Mouse (Mus musculus) forelimb bud, embryonic 11.5 days (tissue): ENCODE results near the gene Atp5l.

Source experiments
- DNase-seq: peaks from one replicate; pipeline ENCODE4 v3.0.0-alpha.2; 2012; ENCODE audit warnings: low read depth, low spot score

Gene Atp5l

DNA sequence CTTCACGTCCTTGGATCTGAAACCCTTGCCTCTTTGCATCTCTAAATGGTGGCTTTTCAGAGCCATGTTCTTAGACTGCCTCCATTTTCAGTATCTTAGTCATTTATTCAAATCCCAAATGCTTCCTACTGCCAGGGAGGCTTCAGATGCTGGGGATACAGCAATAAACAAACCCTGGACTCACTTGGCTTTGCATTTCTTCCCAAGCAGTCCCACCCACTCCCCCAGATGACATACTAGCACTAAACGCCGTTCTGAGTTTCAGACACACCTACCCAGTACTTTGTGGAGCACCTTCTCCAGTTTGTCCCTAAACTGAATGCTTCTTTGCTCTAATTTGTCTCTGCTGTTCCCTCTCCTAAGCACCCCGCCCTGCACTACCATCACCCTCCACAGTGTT lies 23.5 kb downstream of the Atp5l start:
- no peak for DNase-seq

- DNase-seq = no peak
Measured at GRCm38 (mm10) chr9:44892664-44893063, 27.9 kb downstream of the Atp5l start.

- DNase-seq = no peak
Measured at GRCm38 (mm10) chr9:44891210-44891609, 29.3 kb downstream of the Atp5l start.

- no peak for DNase-seq
Measured at GRCm38 (mm10) chr9:44890122-44890521, 30.4 kb downstream of the Atp5l start.

- no peak for DNase-seq
Measured at GRCm38 (mm10) chr9:44888114-44888624, 32.4 kb downstream of the Atp5l start.

DNA sequence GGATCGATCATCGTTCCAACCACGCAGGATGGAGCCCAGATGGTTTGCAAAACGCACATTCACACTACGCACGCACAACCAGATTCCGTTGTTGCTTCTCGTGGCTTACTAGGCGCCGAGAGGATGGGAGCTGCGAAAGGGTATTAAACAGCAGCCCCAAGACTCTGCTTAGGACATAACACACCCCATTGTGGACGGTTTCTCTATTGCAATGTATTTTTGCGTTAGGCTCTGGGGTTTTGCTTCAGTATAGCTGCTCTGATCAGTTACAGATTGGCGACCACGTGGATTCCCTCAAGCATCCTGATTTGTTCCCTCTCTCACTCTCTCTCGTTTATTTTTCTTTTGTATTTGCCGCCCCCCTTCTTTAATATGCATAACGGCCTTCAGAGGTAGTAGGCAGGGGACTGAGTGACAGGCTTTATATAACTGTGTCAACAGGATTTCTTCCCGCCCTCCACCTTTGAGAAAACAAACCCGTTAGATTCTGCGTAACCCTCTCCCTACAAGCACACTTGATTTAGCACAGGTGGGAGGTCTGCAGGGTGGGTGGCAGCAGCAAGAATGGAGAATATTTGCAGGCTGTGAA lies 37.5 kb downstream of the Atp5l start:
- DNase-seq = peak; percentile 53

GRCm38 (mm10) chr9:44882436-44882980 lies 38.0 kb downstream of the Atp5l start:
- peak; percentile 81 for DNase-seq

- DNase-seq = peak; percentile 81
Measured at GRCm38 (mm10) chr9:44881941-44882435, 38.6 kb downstream of the Atp5l start.

DNA sequence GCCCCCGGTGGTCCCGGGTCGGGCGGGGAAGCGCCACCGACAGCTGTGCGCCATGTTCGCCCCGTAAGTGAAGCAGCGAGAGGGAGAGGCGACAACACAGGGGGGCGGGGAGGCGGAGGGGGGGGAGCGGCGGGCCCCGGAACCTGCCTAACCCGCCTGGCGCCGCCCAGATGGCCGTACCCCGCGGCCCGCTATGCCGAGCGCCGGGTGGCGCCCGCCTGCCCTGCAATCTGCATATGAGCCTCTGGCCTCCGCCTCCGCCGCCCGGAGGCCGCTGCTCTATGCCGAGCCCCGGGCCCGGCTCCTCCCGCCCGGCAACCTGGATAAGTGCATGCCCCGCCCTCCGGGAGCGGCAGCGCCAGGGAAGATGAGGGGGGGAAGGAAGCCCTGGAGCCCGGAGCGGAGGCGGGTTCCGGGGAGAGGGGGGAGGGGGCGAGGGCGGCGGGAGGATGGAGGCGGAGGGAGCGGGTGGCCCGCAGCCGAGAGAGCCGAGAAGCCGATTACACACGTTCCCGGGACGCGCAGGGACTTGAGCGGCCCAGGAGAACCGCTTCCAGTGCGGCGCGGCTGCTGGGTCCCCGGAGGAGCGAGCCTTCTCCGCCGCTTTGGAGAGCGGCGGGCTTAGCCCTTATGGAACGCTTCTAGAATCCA lies 39.2 kb downstream of the Atp5l start, which contains the start of gene Kmt2a:
Kmt2a (minus strand) TSS at position 76 of the 651 bp plus-strand sequence.
- peak; percentile 98 for DNase-seq

DNA sequence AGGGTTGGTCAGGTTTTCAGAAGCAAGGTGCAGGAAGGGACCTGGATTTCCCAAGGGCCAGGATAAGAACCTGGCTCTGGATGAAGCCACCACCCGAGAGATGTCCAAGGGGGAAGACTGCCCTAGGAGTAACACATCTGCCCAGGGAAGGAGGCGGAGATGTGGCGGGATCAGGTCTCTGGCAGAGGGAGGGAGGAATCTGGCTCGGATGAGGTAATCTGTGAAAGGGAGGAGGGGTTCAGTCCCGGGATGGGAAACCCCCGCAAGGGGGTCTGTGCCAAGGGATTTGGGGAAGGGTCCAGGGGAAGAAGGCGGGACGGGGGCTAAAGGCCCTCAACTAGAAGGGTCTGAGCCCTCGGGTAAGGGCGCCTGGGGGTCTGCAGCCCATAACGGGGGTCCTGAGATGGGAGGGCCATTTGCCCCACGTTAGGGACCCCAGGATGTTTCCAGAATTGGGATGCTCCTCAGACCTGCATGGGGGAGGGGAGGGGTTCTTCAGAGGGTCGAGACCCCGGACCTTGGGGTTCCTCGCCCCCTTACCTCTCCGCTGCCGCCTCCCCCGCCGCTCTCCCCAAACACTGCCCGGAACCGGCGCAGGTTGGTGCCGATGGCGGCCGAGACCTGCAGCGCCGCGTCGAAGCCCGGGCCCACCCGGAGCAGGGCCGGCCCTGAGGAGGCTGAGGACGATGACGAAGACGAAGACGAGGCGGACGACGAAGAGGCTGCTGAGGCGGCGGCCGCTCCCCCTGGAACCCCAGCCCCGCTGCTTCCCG lies 40.0 kb downstream of the Atp5l start:
- DNase-seq = no peak

DNA sequence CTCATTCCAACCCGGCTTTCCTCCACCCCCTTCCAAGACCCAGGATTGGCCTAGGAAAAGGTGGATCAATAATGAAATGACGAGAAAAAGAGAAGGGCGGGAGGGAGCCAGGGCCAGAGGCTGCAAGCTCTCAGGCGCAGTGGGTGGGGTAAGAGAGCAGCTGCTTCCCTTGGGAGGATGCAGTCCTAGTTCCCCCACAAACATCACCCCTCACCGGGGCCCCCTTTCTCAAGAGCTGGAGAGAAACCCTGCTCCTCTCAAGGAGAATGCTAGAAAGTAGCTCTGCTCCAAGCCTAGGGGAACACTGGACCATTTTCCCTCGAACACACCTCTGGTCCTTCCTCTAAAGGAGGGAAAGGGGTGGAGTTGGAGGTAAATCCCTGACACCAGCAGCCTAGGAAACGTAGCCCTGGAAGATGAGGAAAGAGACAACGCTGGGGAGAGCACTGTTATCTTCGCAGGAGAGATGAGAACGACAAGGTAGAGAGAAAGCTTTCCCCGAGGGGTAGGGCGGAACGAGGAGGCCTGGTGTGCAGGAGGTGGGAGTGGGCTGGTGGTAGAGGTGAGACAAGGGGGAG lies 40.8 kb downstream of the Atp5l start:
- DNase-seq = no peak

- DNase-seq = no peak
Measured at GRCm38 (mm10) chr9:44878776-44879500, 41.6 kb downstream of the Atp5l start.

GRCm38 (mm10) chr9:44877686-44878085 lies 42.9 kb downstream of the Atp5l start:
- no peak for DNase-seq

GRCm38 (mm10) chr9:44875476-44875875 lies 45.1 kb downstream of the Atp5l start:
- no peak for DNase-seq

DNA sequence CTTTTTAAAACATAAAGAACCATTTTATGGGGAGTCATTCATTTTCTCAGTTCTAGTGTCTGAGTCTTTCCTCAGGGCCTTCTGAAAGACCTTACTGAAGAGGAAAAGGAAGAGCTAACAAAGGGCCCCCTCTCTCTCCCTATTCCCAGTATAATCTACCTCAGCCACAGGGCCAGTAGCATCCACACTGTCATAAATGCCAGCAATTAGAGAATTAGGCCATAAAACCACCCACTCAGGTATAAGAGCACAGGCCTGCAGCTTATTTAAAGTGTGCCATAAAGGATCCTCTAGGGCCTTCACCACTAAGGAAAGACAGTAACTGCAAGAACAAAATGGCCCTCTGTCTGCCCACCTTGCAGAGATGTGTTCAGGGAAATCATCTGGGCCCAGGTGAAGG lies 46.3 kb downstream of the Atp5l start:
- DNase-seq = no peak

DNA sequence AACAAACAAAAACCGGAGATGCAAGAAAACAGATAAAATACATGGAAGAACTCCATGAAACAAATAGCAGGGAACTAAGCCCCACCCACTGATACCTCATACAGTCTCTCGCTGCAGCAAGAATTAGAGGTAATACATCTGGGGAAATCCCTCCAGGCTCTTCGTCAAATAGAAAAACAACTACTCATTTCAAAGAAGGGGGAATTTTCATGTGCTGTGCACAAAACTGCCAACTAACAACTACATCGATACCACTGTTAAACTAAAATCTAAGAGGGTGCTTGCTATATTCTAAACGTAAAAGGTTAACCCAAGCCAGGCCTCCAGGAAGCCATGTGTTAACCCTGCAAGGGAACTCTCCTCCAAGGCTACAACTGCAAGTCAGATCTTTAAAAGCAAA lies 46.9 kb downstream of the Atp5l start:
- DNase-seq = no peak

DNA sequence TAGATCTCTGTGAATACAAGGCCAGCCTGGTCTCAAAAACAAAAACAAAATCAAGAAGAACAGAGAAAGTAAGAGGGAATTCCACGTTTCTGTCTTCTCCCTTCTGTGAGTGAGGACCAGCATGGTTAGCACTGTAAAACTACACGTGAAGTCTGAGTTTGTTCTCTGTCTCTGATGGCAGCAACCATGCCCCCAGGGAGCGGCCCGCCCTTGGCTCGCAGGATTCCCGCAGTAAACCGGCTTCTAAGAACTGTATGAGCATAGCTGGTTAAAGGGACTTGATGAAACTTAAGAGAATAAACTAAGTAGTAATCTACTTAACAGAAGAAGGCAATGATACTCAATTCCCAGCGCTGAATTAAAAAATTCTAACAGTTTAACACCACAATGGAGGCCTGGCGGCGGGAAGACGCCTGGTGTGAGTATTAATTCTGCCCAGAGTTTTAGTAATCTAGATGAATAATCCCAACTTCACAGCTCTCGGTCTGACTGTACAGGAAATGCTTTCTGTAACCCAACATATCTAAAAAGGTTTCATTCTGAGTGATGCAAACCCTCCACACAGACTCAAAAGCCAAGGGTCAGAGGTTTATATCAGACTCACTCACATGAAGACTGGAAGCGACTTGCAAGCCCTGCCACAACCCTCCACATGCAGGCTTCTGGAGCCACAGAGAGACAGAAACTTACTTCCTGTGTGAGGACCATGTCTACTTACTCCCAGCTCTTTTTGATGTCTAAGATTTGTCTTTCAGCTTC lies 52.0 kb downstream of the Atp5l start:
- DNase-seq = no peak

GRCm38 (mm10) chr9:44867664-44868063 lies 52.9 kb downstream of the Atp5l start:
- no peak for DNase-seq

DNA sequence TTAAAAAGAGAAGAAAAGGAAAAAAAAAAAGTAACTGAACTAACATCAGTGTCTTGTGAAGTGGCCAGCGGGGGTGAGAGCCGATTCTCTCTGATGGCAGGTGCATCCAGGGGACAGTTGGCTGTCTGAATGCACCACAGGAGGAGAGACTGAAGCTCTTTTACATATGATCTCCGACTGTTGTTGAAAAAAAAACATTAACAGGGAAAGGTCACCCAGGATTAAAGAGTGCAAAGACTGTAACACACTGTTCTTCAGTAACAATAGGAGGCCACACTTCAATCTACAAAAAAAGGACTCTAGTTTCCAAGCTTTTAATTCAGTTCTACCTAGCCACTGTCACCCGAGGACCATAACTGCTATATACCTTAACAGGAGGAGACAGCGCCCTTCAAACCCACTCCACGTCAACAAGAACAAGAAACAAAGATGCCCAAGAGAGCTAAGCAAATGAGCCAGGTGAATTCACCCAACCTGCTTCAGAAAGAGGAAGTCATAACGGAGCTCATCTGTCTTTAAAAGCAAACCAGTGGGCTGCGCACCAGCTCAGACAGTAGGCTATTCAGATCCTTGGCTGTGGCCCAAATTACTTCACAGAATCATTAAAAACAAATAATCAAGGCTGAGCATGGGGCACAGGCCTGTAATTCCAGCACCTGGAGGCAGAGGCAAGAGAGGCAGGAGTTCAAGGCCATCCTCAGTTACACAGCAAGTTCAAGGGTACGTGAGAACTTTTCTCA lies 53.9 kb downstream of the Atp5l start:
- DNase-seq = no peak
